Mouse (Mus musculus) spleen, adult 2 months (tissue): ENCODE data around the gene Pced1a.

ENCODE experiments used
- CTCF ChIP-seq: fragments of 200-500 bp; IDR thresholded peaks from 2 replicates; pipeline ENCODE4 v1.5.1; 2011; ENCODE audit warnings: mild to moderate bottlenecking, inconsistent platforms; ENCODE audit not compliant: insufficient read depth, insufficient read length, insufficient replicate concordance; ENCODE audit errors: extremely low read depth
- POLR2A ChIP-seq: fragments of 200-500 bp; IDR thresholded peaks from 2 replicates; pipeline ENCODE4 v1.6.1; 2011; ENCODE audit warnings: low read depth, low read length, inconsistent platforms

GRCm38 (mm10) chr2:130439840-130440480 lies 15.5 kb upstream of the Pced1a start:
- TF ChIP-seq POLR2A (no peak), CTCF (no peak)
